Mouse (Mus musculus) left cerebral cortex, adult 2 months (tissue): ENCODE measurements around the gene Parp11. TPM values are rescaled to one million over a fixed set of nuclear protein-coding genes. Genes with fewer than 3 reads are reported as not detected.

Experiments
- DNase-seq, 2 experiments: peaks; one replicate each; pipeline ENCODE4 v3.0.0; 2021 to 2022; ENCODE audit warnings: low spot score in 2 of 2, mixed read lengths in 1 of 2; ENCODE audit errors: extremely low spot score in 1 of 2
- H3K27ac ChIP-seq: fragments of 200-600 bp; 2 replicates; pipeline ENCODE4 v1.8.1; 2022
- H3K4me3 ChIP-seq: fragments of 200-600 bp; 2 replicates; pipeline ENCODE4 v1.8.1; 2022
- CTCF ChIP-seq: fragments of 200-600 bp; IDR thresholded peaks from 2 replicates; pipeline ENCODE4 v1.8.1; 2022; ENCODE audit warnings: antibody characterized with exemption, mild to moderate bottlenecking, moderate library complexity
- intact Hi-C: fragments of 180-260 bp; cut with DNase I; formaldehyde crosslinking; loops from one replicate; pipeline ENCODE4 v1.15.1; 2025
- total RNA-seq, 2 experiments: library from RNA; stranded (reverse); gene quantifications; 2 replicates each; pipeline ENCODE4 v1.2.3; 2021

Parp11 gene
- total RNA-seq, 2 experiments from 2014 or later, result 32.8 to 34.7 TPM

- no peak for TF ChIP-seq CTCF
- intact Hi-C loops, result no loop called here
- H3K27ac ChIP-seq, result no peak overlapping the region
- H3K4me3 ChIP-seq, result no peak overlapping the region
- no peak for DNase-seq
Observed at GRCm38 (mm10) chr6:127539226-127539625, 92.6 kb downstream of the Parp11 start.

DNA sequence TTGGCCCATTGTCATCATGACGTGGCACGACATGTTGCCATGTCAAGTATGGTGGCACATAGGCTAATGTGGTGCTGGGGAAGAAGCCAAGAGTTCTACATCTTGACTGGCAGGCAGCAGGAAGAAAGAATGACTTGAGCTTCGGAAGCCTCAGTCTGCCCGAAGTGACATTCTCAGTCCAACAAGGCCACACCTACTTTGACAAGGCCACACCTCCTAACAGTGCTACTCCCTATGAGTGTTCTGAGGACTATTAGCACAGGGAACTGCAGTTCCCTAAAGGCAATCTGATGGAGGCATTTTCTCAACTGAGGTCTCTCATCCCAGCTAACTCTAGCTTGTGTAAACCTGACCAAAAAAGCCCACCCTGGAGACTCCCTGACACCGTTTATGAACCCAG is 93.0 kb downstream of the Parp11 start:
- no peak overlapping the region for H3K27ac ChIP-seq
- H3K4me3 ChIP-seq, result no peak overlapping the region
- no peak for DNase-seq
- no peak for TF ChIP-seq CTCF
- intact Hi-C loops, result loop anchor here (5.0 to 10.0 kb wide), 2 partner anchors 383 to 605 kb away; partner anchors contain the start of gene Tspan9

DNA sequence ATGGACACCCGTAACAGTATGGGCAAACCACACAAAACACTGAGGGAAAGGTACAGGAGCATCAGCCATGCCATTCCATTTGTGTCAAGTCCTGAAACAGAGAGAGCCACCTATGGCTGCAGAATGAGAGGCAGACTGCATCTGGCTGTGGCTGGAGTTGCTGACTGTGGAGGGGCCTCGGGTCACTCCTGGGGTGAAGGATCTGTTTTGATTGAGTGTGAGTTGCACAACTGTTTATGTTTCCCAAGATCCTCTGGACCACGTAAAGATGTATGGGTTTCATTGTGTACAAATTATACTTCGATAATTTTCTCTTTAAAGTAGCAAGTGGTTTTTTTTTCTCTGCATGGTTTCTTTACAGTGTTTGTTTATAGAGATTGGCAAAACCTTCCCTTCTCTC is 93.9 kb downstream of the Parp11 start:
- TF ChIP-seq CTCF, result no peak
- Histone ChIP-seq H3K27ac (no peak overlapping the region), H3K4me3 (no peak overlapping the region)
- no peak for DNase-seq
- intact Hi-C loops, result loop anchor here (5.0 to 10.0 kb wide), 2 partner anchors 382 to 604 kb away; partner anchors contain the start of gene Tspan9

DNA sequence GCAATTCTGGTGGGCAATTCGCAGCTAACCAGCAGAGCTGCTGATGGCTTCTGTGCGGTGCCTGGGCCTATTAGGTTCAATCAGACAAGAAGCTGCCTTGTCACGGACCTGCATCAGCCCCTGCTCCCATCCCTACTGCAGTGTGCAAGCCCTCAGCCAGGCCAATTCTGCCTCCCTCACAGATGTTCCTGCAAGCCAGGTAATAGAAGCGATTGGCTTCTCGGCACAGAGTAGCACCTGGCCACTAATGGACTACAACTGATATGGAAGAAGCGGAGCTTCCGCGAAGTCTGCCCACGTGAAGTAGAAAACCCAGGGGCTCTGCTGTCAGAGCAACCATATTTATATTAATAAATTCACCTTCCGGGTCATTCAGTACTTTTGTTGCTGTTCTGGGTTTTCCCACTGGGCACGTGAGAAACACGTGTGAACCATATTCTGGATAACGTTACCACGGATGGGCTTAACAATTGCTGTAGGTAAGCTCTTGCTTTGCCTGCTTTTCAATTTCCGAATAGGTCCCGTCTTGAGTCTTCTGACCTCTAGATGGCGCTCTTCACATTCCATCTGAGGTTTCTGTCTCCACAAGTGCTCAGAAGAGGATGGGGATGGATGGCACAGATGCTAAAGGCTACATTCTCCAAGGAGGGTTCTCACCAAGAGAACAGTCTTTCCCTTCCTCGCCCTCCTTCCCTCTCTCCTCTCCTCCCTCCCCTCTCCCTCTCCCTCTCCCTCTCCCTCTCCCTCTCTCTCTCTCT is 95.2 kb downstream of the Parp11 start:
- TF ChIP-seq CTCF, result peak; percentile 84
- Histone ChIP-seq H3K27ac (no peak overlapping the region), H3K4me3 (no peak overlapping the region)
- intact Hi-C loops, result loop anchor here (1.0 to 10.0 kb wide), 4 partner anchors 42 to 603 kb away; partner anchors contain the start of gene Tspan9
- peak; percentile 58 to 69 for DNase-seq

Other genes with a start within 250 kb of the Parp11 start
- 1 to 10 TPM; 2.6 to 3.1 TPM for gene Cracr2a, start 114.5 kb downstream of the Parp11 start, total RNA-seq